Mouse (Mus musculus): Measurements from ENCODE around the gene Pdx1.

DNA sequence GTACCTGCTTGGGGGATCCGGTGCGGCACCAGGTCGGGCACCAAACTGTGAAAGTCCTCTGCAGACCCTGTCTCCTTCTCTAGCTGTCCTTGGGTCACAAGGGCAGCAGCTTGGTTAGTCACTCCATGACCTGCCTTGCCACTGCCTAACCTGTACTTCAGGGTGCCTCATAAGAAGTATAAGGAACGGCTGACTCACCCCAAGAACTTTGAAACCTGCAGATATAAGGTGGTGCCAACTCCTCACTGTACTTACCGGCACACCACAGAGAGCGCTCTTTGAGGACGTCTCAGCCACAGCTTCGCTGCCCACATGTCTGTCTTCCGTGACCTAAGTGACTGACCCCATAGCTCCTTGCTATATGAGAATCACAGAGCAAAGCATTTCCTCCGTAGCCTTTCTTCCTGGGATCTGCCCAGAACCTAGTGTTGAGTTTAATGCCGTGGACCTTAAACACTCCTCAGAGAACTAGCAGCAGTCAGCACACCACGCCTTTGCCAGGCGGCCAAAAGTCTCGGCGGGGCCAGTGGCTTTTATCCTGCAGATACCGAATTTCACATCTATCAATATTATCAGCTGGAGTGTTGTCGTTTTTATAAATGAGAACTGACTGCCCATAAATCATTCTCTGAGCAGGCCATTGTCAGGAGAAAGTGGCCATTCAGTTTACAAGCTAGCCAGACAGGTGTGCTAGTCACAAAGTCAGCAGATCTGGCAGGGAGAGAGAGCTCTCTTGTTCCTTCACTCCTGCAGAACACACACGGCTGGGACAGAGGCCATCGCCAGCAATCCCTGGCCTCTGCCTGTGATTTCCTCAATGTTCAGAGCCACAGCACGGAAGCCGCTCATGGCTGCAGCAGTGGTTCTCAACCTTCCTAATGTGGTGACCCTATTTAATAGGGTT lies 34.1 kb upstream of the Pdx1 start:
- TF ChIP-seq FLI1 (IDR thresholded peaks at IDR 0.05; ENCODE audit: low read length) (no peak), GATA1 (IDR thresholded peaks at IDR 0.05; ENCODE audit: borderline replicate concordance, low read length) (no peak)
